Mouse (Mus musculus): ENCODE measurements around the gene Kif18a. TPM values are rescaled to one million over a fixed set of nuclear protein-coding genes. Genes with fewer than 3 reads are reported as not detected.

Kif18a gene
- 4.4 TPM for polyA plus RNA-seq (2017; shearing (Covaris generic))

DNA sequence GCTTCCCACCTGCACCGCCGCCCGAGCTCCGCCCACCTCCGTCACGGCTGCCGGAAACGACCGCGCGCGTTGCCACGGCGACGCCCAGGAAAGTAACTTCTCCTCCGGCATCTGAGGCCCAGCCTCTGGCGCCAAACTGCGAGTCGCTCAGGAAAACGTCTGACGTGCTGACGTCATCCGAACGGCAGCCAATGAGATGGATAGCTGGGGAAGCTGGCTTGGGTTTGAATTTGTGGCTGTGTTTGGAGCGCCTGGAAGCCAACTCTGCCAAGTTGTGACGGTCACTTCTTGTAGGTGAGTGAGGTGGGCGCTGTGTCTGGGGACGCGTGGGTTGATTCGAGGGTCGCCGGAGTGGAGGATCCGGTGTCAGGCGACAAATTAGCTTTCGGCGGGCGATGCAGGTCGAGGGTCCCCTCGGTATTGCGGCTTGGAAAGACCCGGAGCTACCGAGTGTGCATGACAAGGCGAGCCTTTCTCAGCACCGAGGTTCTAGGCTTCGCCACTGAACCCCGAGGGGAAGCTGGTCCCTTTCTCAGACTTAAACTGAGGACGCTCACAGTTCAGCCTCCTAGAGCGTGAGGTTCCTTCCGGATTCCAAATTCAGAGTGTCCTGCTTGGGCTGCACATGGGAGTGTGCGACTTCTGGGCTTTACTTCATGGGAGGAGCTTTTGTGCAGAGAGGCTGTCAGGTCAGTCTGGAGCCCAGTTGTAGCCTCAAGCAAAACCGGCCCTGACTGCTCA, at the start of gene Kif18a, which contains the start of gene Mettl15:
Kif18a (plus strand) TSS at position 139 of the 741 bp plus-strand sequence.
Mettl15 (minus strand) TSS at position 149 of the 741 bp plus-strand sequence.

Other genes starting within 250 kb of the Kif18a start
- gene Mettl15, start within 50 bp of the Kif18a start, polyA plus RNA-seq (2017; shearing (Covaris generic)), result 12.9 TPM

All from activated CD4-positive, CD25-positive, alpha-beta regulatory T cell, adult 9 weeks (primary cell).